ENCODE assay signal across 19 mouse cellular contexts in the genomic region with DNA sequence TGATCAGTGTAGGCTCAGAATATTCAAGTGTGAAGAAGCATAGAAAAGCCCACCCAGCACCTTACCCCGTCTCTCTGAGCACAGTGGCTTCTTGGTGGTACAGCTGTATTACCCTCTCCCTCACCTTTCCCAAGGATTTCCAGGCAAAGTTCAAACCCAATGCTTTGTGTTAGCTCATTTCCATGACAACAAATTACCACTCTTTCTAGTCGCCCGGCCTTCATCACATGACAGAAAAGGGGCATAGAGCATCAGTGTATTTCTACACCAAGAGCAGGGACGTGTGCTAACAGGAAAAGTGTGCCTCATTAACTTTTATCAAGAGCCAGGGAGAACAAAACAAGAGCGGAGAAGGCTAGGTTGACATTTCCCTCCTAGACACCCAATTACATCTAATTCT.
"Had no signal": no experiment of that assay in that cellular context is flagged by ENCODE, and none has a peak within 500 bp of the region (broad histone marks: within the 10 kb centered on the region; RNA-seq: fewer than 3 reads in every experiment).

No protein-coding gene starts in this region.

- DNase-seq: kidney, postnatal 25 days; layer of hippocampus, adult 9-11 months; layer of hippocampus, postnatal 36 days; liver; liver, embryonic 13.5 days; liver, postnatal 0 days; lung, postnatal 14 days; retina, postnatal 1 day; right cerebral cortex, postnatal 4 days; spleen, adult 18-20 months; thymus, adult 18-20 months; thymus, postnatal 14 days had no signal

- H3K27ac ChIP-seq: limb, embryonic 12.5 days; liver, embryonic 13.5 days; lung, embryonic 15.5 days; macrophage; midbrain, embryonic 12.5 days; neural tube, embryonic 13.5 days had no signal

- H3K4me2 ChIP-seq: limb, embryonic 12.5 days; liver, embryonic 13.5 days; lung, embryonic 15.5 days; midbrain, embryonic 12.5 days; neural tube, embryonic 13.5 days had no signal

- H3K4me1 ChIP-seq: liver, embryonic 13.5 days had no signal

- H3K27me3 ChIP-seq: liver, embryonic 13.5 days; lung, embryonic 15.5 days had no signal

- ATAC-seq: liver, postnatal 0 days; midbrain, embryonic 16.5 days had no signal

- H3K9ac ChIP-seq: limb, embryonic 12.5 days; liver, embryonic 13.5 days; liver, postnatal 0 days; lung, embryonic 15.5 days; midbrain, embryonic 12.5 days; neural tube, embryonic 13.5 days had no signal

- H3K36me3 ChIP-seq: limb, embryonic 12.5 days; liver, embryonic 13.5 days; lung, embryonic 15.5 days; midbrain, embryonic 12.5 days; neural tube, embryonic 13.5 days had no signal

- H3K9me3 ChIP-seq: limb, embryonic 12.5 days; liver, embryonic 13.5 days; lung, embryonic 15.5 days; megakaryocyte, embryonic 14.5 days; midbrain, embryonic 12.5 days; neural tube, embryonic 13.5 days had no signal

- H3K4me3 ChIP-seq: limb, embryonic 12.5 days; liver, embryonic 13.5 days; lung, embryonic 15.5 days; megakaryocyte, embryonic 14.5 days; midbrain, embryonic 12.5 days; neural tube, embryonic 13.5 days had no signal
